Mouse (Mus musculus): Measurements from ENCODE around the gene Dnah17. TPM values are rescaled to one million over a fixed set of nuclear protein-coding genes. Genes with fewer than 3 reads are reported as not detected.

Gene Dnah17
- polyA plus RNA-seq, 1 experiment from 2014 or later: 0.14 TPM

- no peak overlapping the region for H3K27ac ChIP-seq (ENCODE audit: low read depth)
- WGBS: 58% methylated on average over 8 of the region's 8 CpGs
- H3K4me3 ChIP-seq (ENCODE audit: low read depth, low read length): no peak overlapping the region
- no peak overlapping the region for H3K4me2 ChIP-seq (ENCODE audit: low read length)
- peak; percentile 63 for DNase-seq (ENCODE audit: low spot score)
- H3K36me3 ChIP-seq (ENCODE audit: control insufficient read depth, insufficient read depth, low read length): peaks cover 47% of the 10 kb centered on the region
- peak; percentile 50; the same call in 1 of the 2 replicates for ATAC-seq (replicated peaks; ENCODE audit: low FRiP score, low TSS enrichment, low read depth)
- H3K27me3 ChIP-seq (replicated peaks; ENCODE audit: control insufficient read depth, insufficient read depth, low read length): no peaks in the 10 kb centered on the region
- no peaks in the 10 kb centered on the region for H3K9me3 ChIP-seq (ENCODE audit: control insufficient read depth, low read length)
- no peak overlapping the region for H3K9ac ChIP-seq (ENCODE audit: low read length)
- peaks cover 20% of the 10 kb centered on the region for H3K4me1 ChIP-seq (replicated peaks; ENCODE audit: control insufficient read depth, insufficient read depth, low read length)
These were observed 122.8 kb downstream of the Dnah17 start for GRCm38 (mm10) chr11:118007460-118008143.

- peaks cover 17% of the 10 kb centered on the region for H3K4me1 ChIP-seq (replicated peaks; ENCODE audit: control insufficient read depth, insufficient read depth, low read length)
- H3K9me3 ChIP-seq (ENCODE audit: control insufficient read depth, low read length): no peaks in the 10 kb centered on the region
- DNase-seq (ENCODE audit: low spot score) (no peak), ATAC-seq (replicated peaks; ENCODE audit: low FRiP score, low TSS enrichment, low read depth) (no peak)
- no peak overlapping the region for H3K4me3 ChIP-seq (ENCODE audit: low read depth, low read length)
- peaks cover 70% of the 10 kb centered on the region for H3K36me3 ChIP-seq (ENCODE audit: control insufficient read depth, insufficient read depth, low read length)
- H3K4me2 ChIP-seq (ENCODE audit: low read length): no peak overlapping the region
- no peaks in the 10 kb centered on the region for H3K27me3 ChIP-seq (replicated peaks; ENCODE audit: control insufficient read depth, insufficient read depth, low read length)
- H3K27ac ChIP-seq (ENCODE audit: low read depth): no peak overlapping the region
- 85% methylated on average over 5 of the region's 5 CpGs for WGBS
- H3K9ac ChIP-seq (ENCODE audit: low read length): no peak overlapping the region
These were observed 126.2 kb downstream of the Dnah17 start for GRCm38 (mm10) chr11:118004217-118004616.

- Histone ChIP-seq H3K9me3 (ENCODE audit: control insufficient read depth, low read length) (no peaks in the 10 kb centered on the region), H3K27me3 (replicated peaks; ENCODE audit: control insufficient read depth, insufficient read depth, low read length) (no peaks in the 10 kb centered on the region), H3K27ac (ENCODE audit: low read depth) (no peak overlapping the region), H3K4me3 (ENCODE audit: low read depth, low read length) (no peak overlapping the region), H3K4me2 (ENCODE audit: low read length) (no peak overlapping the region), H3K4me1 (replicated peaks; ENCODE audit: control insufficient read depth, insufficient read depth, low read length) (peaks cover 12% of the 10 kb centered on the region), H3K36me3 (ENCODE audit: control insufficient read depth, insufficient read depth, low read length) (peaks cover 70% of the 10 kb centered on the region), H3K9ac (ENCODE audit: low read length) (no peak overlapping the region)
- ATAC-seq (replicated peaks; ENCODE audit: low FRiP score, low TSS enrichment, low read depth) (no peak), DNase-seq (ENCODE audit: low spot score) (no peak)
- WGBS: 68% methylated on average over 5 of the region's 5 CpGs
These were observed 126.7 kb downstream of the Dnah17 start for GRCm38 (mm10) chr11:118003718-118004117.

- peaks cover 70% of the 10 kb centered on the region for H3K36me3 ChIP-seq (ENCODE audit: control insufficient read depth, insufficient read depth, low read length)
- ATAC-seq (replicated peaks; ENCODE audit: low FRiP score, low TSS enrichment, low read depth) (no peak), DNase-seq (ENCODE audit: low spot score) (no peak)
- no peak overlapping the region for H3K4me3 ChIP-seq (ENCODE audit: low read depth, low read length)
- no peaks in the 10 kb centered on the region for H3K9me3 ChIP-seq (ENCODE audit: control insufficient read depth, low read length)
- no peak overlapping the region for H3K9ac ChIP-seq (ENCODE audit: low read length)
- H3K27me3 ChIP-seq (replicated peaks; ENCODE audit: control insufficient read depth, insufficient read depth, low read length): no peaks in the 10 kb centered on the region
- no peak overlapping the region for H3K4me2 ChIP-seq (ENCODE audit: low read length)
- 93% methylated on average over 14 of the region's 14 CpGs for WGBS
- no peak overlapping the region for H3K27ac ChIP-seq (ENCODE audit: low read depth)
- peaks cover 11% of the 10 kb centered on the region for H3K4me1 ChIP-seq (replicated peaks; ENCODE audit: control insufficient read depth, insufficient read depth, low read length)
These were observed 127.3 kb downstream of the Dnah17 start for GRCm38 (mm10) chr11:118003176-118003575.

GRCm38 (mm10) chr11:118000565-118001215 is 129.7 kb downstream of the Dnah17 start:
- ATAC-seq (replicated peaks; ENCODE audit: low FRiP score, low TSS enrichment, low read depth) (no peak), DNase-seq (ENCODE audit: low spot score) (no peak)

GRCm38 (mm10) chr11:118000083-118000482 is 130.4 kb downstream of the Dnah17 start:
- H3K36me3 ChIP-seq (ENCODE audit: control insufficient read depth, insufficient read depth, low read length): peaks cover 56% of the 10 kb centered on the region
- no peak overlapping the region for H3K9ac ChIP-seq (ENCODE audit: low read length)
- H3K4me1 ChIP-seq (replicated peaks; ENCODE audit: control insufficient read depth, insufficient read depth, low read length): peaks cover 9% of the 10 kb centered on the region
- H3K27ac ChIP-seq (ENCODE audit: low read depth): no peak overlapping the region
- no peak for ATAC-seq (replicated peaks; ENCODE audit: low FRiP score, low TSS enrichment, low read depth)
- H3K9me3 ChIP-seq (ENCODE audit: control insufficient read depth, low read length): no peaks in the 10 kb centered on the region
- no peak for DNase-seq (ENCODE audit: low spot score)
- WGBS: 61% methylated on average over 1 of the region's 1 CpGs
- no peaks in the 10 kb centered on the region for H3K27me3 ChIP-seq (replicated peaks; ENCODE audit: control insufficient read depth, insufficient read depth, low read length)
- H3K4me3 ChIP-seq (ENCODE audit: low read depth, low read length): no peak overlapping the region
- no peak overlapping the region for H3K4me2 ChIP-seq (ENCODE audit: low read length)

More at GRCm38 (mm10) chr11:118000565-118001215, 129.7 kb downstream of the Dnah17 start:
- H3K27ac ChIP-seq (ENCODE audit: low read depth): no peak overlapping the region
- H3K36me3 ChIP-seq (ENCODE audit: control insufficient read depth, insufficient read depth, low read length): peaks cover 62% of the 10 kb centered on the region
- H3K4me2 ChIP-seq (ENCODE audit: low read length): no peak overlapping the region
- 90% methylated on average over 7 of the region's 7 CpGs for WGBS
- no peaks in the 10 kb centered on the region for H3K9me3 ChIP-seq (ENCODE audit: control insufficient read depth, low read length)
- H3K27me3 ChIP-seq (replicated peaks; ENCODE audit: control insufficient read depth, insufficient read depth, low read length): no peaks in the 10 kb centered on the region
- H3K4me1 ChIP-seq (replicated peaks; ENCODE audit: control insufficient read depth, insufficient read depth, low read length): peaks cover 4% of the 10 kb centered on the region; the same call in 1 of the 2 replicates
- no peak overlapping the region for H3K9ac ChIP-seq (ENCODE audit: low read length)
- no peak overlapping the region for H3K4me3 ChIP-seq (ENCODE audit: low read depth, low read length)

- no peak for DNase-seq (ENCODE audit: low spot score)
- WGBS: 65% methylated on average over 6 of the region's 6 CpGs
These were observed 131.0 kb downstream of the Dnah17 start for GRCm38 (mm10) chr11:117999260-117999934.

GRCm38 (mm10) chr11:117998356-117998755 is 132.1 kb downstream of the Dnah17 start:
- ATAC-seq (replicated peaks; ENCODE audit: low FRiP score, low TSS enrichment, low read depth) (no peak), DNase-seq (ENCODE audit: low spot score) (no peak)
- Histone ChIP-seq H3K27ac (ENCODE audit: low read depth) (no peak overlapping the region), H3K4me2 (ENCODE audit: low read length) (no peak overlapping the region), H3K4me1 (replicated peaks; ENCODE audit: control insufficient read depth, insufficient read depth, low read length) (peaks cover 26% of the 10 kb centered on the region), H3K4me3 (ENCODE audit: low read depth, low read length) (no peak overlapping the region), H3K9ac (ENCODE audit: low read length) (no peak overlapping the region), H3K36me3 (ENCODE audit: control insufficient read depth, insufficient read depth, low read length) (peaks cover 39% of the 10 kb centered on the region), H3K27me3 (replicated peaks; ENCODE audit: control insufficient read depth, insufficient read depth, low read length) (no peaks in the 10 kb centered on the region), H3K9me3 (ENCODE audit: control insufficient read depth, low read length) (no peaks in the 10 kb centered on the region)
- 93% methylated on average over 4 of the region's 4 CpGs for WGBS

More at GRCm38 (mm10) chr11:117999260-117999934, 131.0 kb downstream of the Dnah17 start:
- Histone ChIP-seq H3K4me1 (replicated peaks; ENCODE audit: control insufficient read depth, insufficient read depth, low read length) (peaks cover 16% of the 10 kb centered on the region), H3K4me3 (ENCODE audit: low read depth, low read length) (no peak overlapping the region), H3K27me3 (replicated peaks; ENCODE audit: control insufficient read depth, insufficient read depth, low read length) (no peaks in the 10 kb centered on the region), H3K4me2 (ENCODE audit: low read length) (no peak overlapping the region), H3K36me3 (ENCODE audit: control insufficient read depth, insufficient read depth, low read length) (peaks cover 49% of the 10 kb centered on the region), H3K9me3 (ENCODE audit: control insufficient read depth, low read length) (no peaks in the 10 kb centered on the region), H3K27ac (ENCODE audit: low read depth) (no peak overlapping the region), H3K9ac (ENCODE audit: low read length) (no peak overlapping the region)
- ATAC-seq (replicated peaks; ENCODE audit: low FRiP score, low TSS enrichment, low read depth): no peak
